Mouse (Mus musculus): ENCODE measurements around the gene Sec22b. TPM values are rescaled to one million over a fixed set of nuclear protein-coding genes. Genes with fewer than 3 reads are reported as not detected.

Gene Sec22b
- total RNA-seq, 4 experiments from 2014 or later, result 102 to 214 (median 143) TPM

- no peak for DNase-seq
Measured at GRCm38 (mm10) chr3:97941440-97942259, 40.7 kb downstream of the Sec22b start.

GRCm38 (mm10) chr3:97942260-97942950 is 41.4 kb downstream of the Sec22b start:
- no peak for DNase-seq

- no peak for DNase-seq
Measured at GRCm38 (mm10) chr3:97944462-97944861, 43.5 kb downstream of the Sec22b start.

GRCm38 (mm10) chr3:97946439-97946838 is 45.4 kb downstream of the Sec22b start:
- DNase-seq, result no peak

- no peak for DNase-seq
Measured at GRCm38 (mm10) chr3:97948518-97948917, 47.5 kb downstream of the Sec22b start.

- DNase-seq, result no peak
Measured at GRCm38 (mm10) chr3:97949946-97950345, 49.0 kb downstream of the Sec22b start.

GRCm38 (mm10) chr3:97951134-97951533 is 50.1 kb downstream of the Sec22b start:
- no peak for DNase-seq

- DNase-seq, result no peak
Measured at GRCm38 (mm10) chr3:97953196-97953595, 52.2 kb downstream of the Sec22b start.

- DNase-seq, result no peak
Measured at GRCm38 (mm10) chr3:97956322-97956721, 55.3 kb downstream of the Sec22b start.

- DNase-seq, result no peak
Measured at GRCm38 (mm10) chr3:97956926-97957325, 55.9 kb downstream of the Sec22b start.

GRCm38 (mm10) chr3:97960783-97961594 is 60.0 kb downstream of the Sec22b start:
- no peak for DNase-seq

- DNase-seq, result no peak
Measured at GRCm38 (mm10) chr3:97961962-97962361, 61.0 kb downstream of the Sec22b start.

GRCm38 (mm10) chr3:97964878-97965353 is 63.9 kb downstream of the Sec22b start:
- peak; percentile 9 for DNase-seq

- DNase-seq, result no peak
Measured at GRCm38 (mm10) chr3:97967627-97968026, 66.6 kb downstream of the Sec22b start.

- no peak for DNase-seq
Measured at GRCm38 (mm10) chr3:97968191-97968590, 67.2 kb downstream of the Sec22b start.

- DNase-seq, result no peak
Measured at GRCm38 (mm10) chr3:97969019-97969418, 68.0 kb downstream of the Sec22b start.

- no peak for DNase-seq
Measured at GRCm38 (mm10) chr3:97971117-97971516, 70.1 kb downstream of the Sec22b start.

- no peak for DNase-seq
Measured at GRCm38 (mm10) chr3:97972200-97972599, 71.2 kb downstream of the Sec22b start.

- no peak for DNase-seq
Measured at GRCm38 (mm10) chr3:97972707-97973106, 71.7 kb downstream of the Sec22b start.

All from adrenal gland, adult 8-10 months (tissue).